Comparison of ENCODE assay signal across 11 mouse cellular contexts in genomic region chr14:25766441-25766840, GRCm38 (mm10). TPM values are rescaled to one million over a fixed set of nuclear protein-coding genes. Genes with fewer than 3 reads are reported as not detected.
A peak's percentile ranks its signal among the peaks of the same experiment; 100 is the strongest.
DNase-seq lines count a peak whose midpoint lies in the region; ATAC-seq and TF ChIP-seq lines count a peak whose summit lies in the region.
"Had no signal": no experiment of that assay in that cellular context is flagged by ENCODE, and none has a peak within 500 bp of the region (broad histone marks: within the 10 kb centered on the region; RNA-seq: fewer than 3 reads in every experiment).

No protein-coding gene starts in this region.

- peak overlapping the region; percentile 98 for H3K4me2 ChIP-seq in hindbrain, embryonic 15.5 days
- peak overlapping the region; percentile 99 for H3K4me2 ChIP-seq in midbrain, embryonic 13.5 days (replicated peaks)

- peak overlapping the region; percentile 85 for H3K4me3 ChIP-seq in heart, embryonic 10.5 days
- H3K4me3 ChIP-seq in cortical plate, adult 2 months (ENCODE audit: insufficient read depth, low read length): peak overlapping the region; percentile 35
- peak overlapping the region; percentile 62 for H3K4me3 ChIP-seq in hindbrain, embryonic 15.5 days
- H3K4me3 ChIP-seq in midbrain, embryonic 13.5 days (replicated peaks): peak overlapping the region; percentile 60

- TF ChIP-seq CTCF in cortical plate, adult 2 months (IDR thresholded peaks at IDR 0.05; ENCODE audit: extremely low read depth, insufficient read depth, low read length): no peak

- no peak for DNase-seq in heart, embryonic 10.5 days (ENCODE audit: low spot score)
- DNase-seq in heart, postnatal 14 days: no peak
- DNase-seq in cerebellum, postnatal 14 days: no peak
- no peak for DNase-seq in adrenal gland, postnatal 14 days
- DNase-seq: adrenal gland, postnatal 36 days; B cell, adult 2 months; gastrocnemius, postnatal 25 days had no signal

- ATAC-seq in hindbrain, embryonic 15.5 days (ENCODE audit: low FRiP score, low read depth): no peak
- no peak for ATAC-seq in midbrain, embryonic 13.5 days
- no peak for ATAC-seq in granulocyte monocyte progenitor cell, adult 5-6 weeks (replicated peaks; ENCODE audit: poor library complexity, severe bottlenecking)

- no peaks in the 10 kb centered on the region for H3K36me3 ChIP-seq in heart, embryonic 10.5 days
- H3K36me3 ChIP-seq in hindbrain, embryonic 15.5 days: no peaks in the 10 kb centered on the region
- H3K36me3 ChIP-seq in midbrain, embryonic 13.5 days: no peaks in the 10 kb centered on the region

- H3K9ac ChIP-seq in hindbrain, embryonic 15.5 days: no peak overlapping the region; the same call in 1 of the 2 replicates
- H3K9ac ChIP-seq in midbrain, embryonic 13.5 days (replicated peaks): peak overlapping the region; percentile 10; the same call in 1 of the 2 replicates

- H3K9me3 ChIP-seq in heart, embryonic 10.5 days: no peaks in the 10 kb centered on the region
- H3K9me3 ChIP-seq in hindbrain, embryonic 15.5 days: no peaks in the 10 kb centered on the region
- H3K9me3 ChIP-seq in midbrain, embryonic 13.5 days: no peaks in the 10 kb centered on the region

- H3K27ac ChIP-seq in heart, embryonic 10.5 days: 0 out of 2 replicates have a peak overlapping the region, but pooled peaks have one; percentile 8
- peak overlapping the region; percentile 82 for H3K27ac ChIP-seq in cortical plate, adult 2 months (ENCODE audit: insufficient read depth, low read length)
- peak overlapping the region; percentile 81 for H3K27ac ChIP-seq in hindbrain, embryonic 15.5 days (replicated peaks)
- peak overlapping the region; percentile 65 for H3K27ac ChIP-seq in midbrain, embryonic 13.5 days

- WGBS in heart, embryonic 10.5 days: 49% methylated on average over 4 of the region's 4 CpGs
- WGBS in hindbrain, embryonic 15.5 days: 31% methylated on average over 4 of the region's 4 CpGs
- 54% methylated on average over 4 of the region's 4 CpGs for WGBS in midbrain, embryonic 13.5 days

- peaks cover 67% of the 10 kb centered on the region for H3K4me1 ChIP-seq in heart, embryonic 10.5 days
- H3K4me1 ChIP-seq in cortical plate, adult 2 months (ENCODE audit: control insufficient read depth, insufficient read depth, low read length): no peaks in the 10 kb centered on the region
- H3K4me1 ChIP-seq in hindbrain, embryonic 15.5 days (replicated peaks): peaks cover 41% of the 10 kb centered on the region
- peaks cover 49% of the 10 kb centered on the region for H3K4me1 ChIP-seq in midbrain, embryonic 13.5 days (replicated peaks)

- no peak for TF ChIP-seq POLR2A in cortical plate, adult 2 months (IDR thresholded peaks at IDR 0.05; ENCODE audit: extremely low read depth, insufficient read depth, low read length)

- no peaks in the 10 kb centered on the region for H3K27me3 ChIP-seq in heart, embryonic 10.5 days (ENCODE audit: insufficient read depth, poor library complexity, severe bottlenecking)
- no peaks in the 10 kb centered on the region; the same call in 1 of the 2 replicates for H3K27me3 ChIP-seq in hindbrain, embryonic 15.5 days
- peaks cover 17% of the 10 kb centered on the region for H3K27me3 ChIP-seq in midbrain, embryonic 13.5 days

- intact Hi-C loops in heart, postnatal 14 days (cut with DNase I): no loop called here

RNA-seq across cellular contexts. Expression of gene Zcchc24, which starts 2.4 kb away (rescaled TPM):
- 15.2 and 16.9 TPM in 2 replicates for polyA plus RNA-seq in heart, embryonic 10.5 days (2016; fragmentation: Nextera tagmentation; extraction: Ambion mirVana)
- total RNA-seq in heart, postnatal 14 days (2021): 10 to 100 TPM; 47.6 to 48.3 TPM
- polyA plus RNA-seq in cortical plate, adult 2 months (2012; rRNA removed): 51.8 and 52.1 TPM in 2 replicates
- 15.7 and 16.1 TPM in 2 replicates for polyA plus RNA-seq in hindbrain, embryonic 15.5 days (2015; fragmentation: Nextera tagmentation; extraction: Ambion mirVana)
- 7.3 and 9.3 TPM in 2 replicates for polyA plus RNA-seq in midbrain, embryonic 13.5 days (2015; fragmentation: Nextera tagmentation; extraction: Ambion mirVana)
- 32.3 and 32.5 TPM in 2 replicates for total RNA-seq in adrenal gland, postnatal 14 days (2021)
- total RNA-seq in granulocyte monocyte progenitor cell, adult 5-6 weeks (2014; fragmentation: Nextera tagmentation): 0.54 and 1.5 TPM in 2 replicates
- total RNA-seq in granulocyte monocyte progenitor cell, adult 5-6 weeks (2017): 1.3 and 1.6 TPM in 2 replicates

Comparison
In these comparisons a context has a peak if more than half of its experiments do, and no peak if none do; other contexts are left out.
1. H3K27ac ChIP-seq: peak in every context shown above with its lines; median percentile 82 in cortical plate, adult 2 months; 81 in hindbrain, embryonic 15.5 days; 65 in midbrain, embryonic 13.5 days; 8 in heart, embryonic 10.5 days.
2. H3K4me3 ChIP-seq: peak in every context shown above with its lines; median percentile 85 in heart, embryonic 10.5 days; 62 in hindbrain, embryonic 15.5 days; 60 in midbrain, embryonic 13.5 days; 35 in cortical plate, adult 2 months.